Mouse (Mus musculus): Measurements from ENCODE around the gene Aldh2.
"Not testable (repeated sequence)": the region's sequence is repeated elsewhere in the genome, so short reads cannot be mapped to it uniquely, and the experiment has no call there.

The Aldh2 gene

GRCm38 (mm10) chr5:121593451-121594401 lies at the start of gene Aldh2:
TSS of gene Aldh2 (minus strand) at chr5:121593824.
- DNase-seq (ENCODE audit: low spot score), result peak; percentile 96

GRCm38 (mm10) chr5:121639601-121640000 lies 46.0 kb upstream of the Aldh2 start:
- no peak for DNase-seq (ENCODE audit: low spot score)

GRCm38 (mm10) chr5:121637296-121637695 lies 43.7 kb upstream of the Aldh2 start:
- DNase-seq (ENCODE audit: low spot score), result no peak

GRCm38 (mm10) chr5:121634668-121635067 lies 41.0 kb upstream of the Aldh2 start:
- DNase-seq (ENCODE audit: low spot score), result no peak

GRCm38 (mm10) chr5:121632804-121633203 lies 39.2 kb upstream of the Aldh2 start:
- no peak for DNase-seq (ENCODE audit: low spot score)

GRCm38 (mm10) chr5:121631106-121631647 lies 37.6 kb upstream of the Aldh2 start:
- DNase-seq (ENCODE audit: low spot score), result not testable (repeated sequence)

GRCm38 (mm10) chr5:121627871-121628270 lies 34.2 kb upstream of the Aldh2 start:
- peak; percentile 85 for DNase-seq (ENCODE audit: low spot score)

- no peak for DNase-seq (ENCODE audit: low spot score)
Measured at GRCm38 (mm10) chr5:121623241-121623640, 29.6 kb upstream of the Aldh2 start.

GRCm38 (mm10) chr5:121621102-121621501 lies 27.5 kb upstream of the Aldh2 start:
- no peak for DNase-seq (ENCODE audit: low spot score)

GRCm38 (mm10) chr5:121618592-121619513 lies 25.2 kb upstream of the Aldh2 start, which contains the start of gene Acad12:
TSS of gene Acad12 (minus strand) at chr5:121618938.
- DNase-seq (ENCODE audit: low spot score), result peak; percentile 95

- not testable (repeated sequence) for DNase-seq (ENCODE audit: low spot score)
Measured at GRCm38 (mm10) chr5:121614921-121615320, 21.3 kb upstream of the Aldh2 start.

- no peak for DNase-seq (ENCODE audit: low spot score)
Measured at GRCm38 (mm10) chr5:121612036-121612435, 18.4 kb upstream of the Aldh2 start.

- peak; percentile 22 for DNase-seq (ENCODE audit: low spot score)
Measured at GRCm38 (mm10) chr5:121609556-121610135, 16.0 kb upstream of the Aldh2 start.

- peak; percentile 77 for DNase-seq (ENCODE audit: low spot score)
Measured at GRCm38 (mm10) chr5:121606151-121606550, 12.5 kb upstream of the Aldh2 start.

GRCm38 (mm10) chr5:121603815-121604214 lies 10.2 kb upstream of the Aldh2 start:
- not testable (repeated sequence) for DNase-seq (ENCODE audit: low spot score)

- DNase-seq (ENCODE audit: low spot score), result peak; percentile 95
Measured at GRCm38 (mm10) chr5:121601547-121602299, 8.1 kb upstream of the Aldh2 start.

GRCm38 (mm10) chr5:121598871-121599610 lies 5.4 kb upstream of the Aldh2 start:
- DNase-seq (ENCODE audit: low spot score), result no peak

GRCm38 (mm10) chr5:121597991-121598537 lies 4.4 kb upstream of the Aldh2 start:
- no peak for DNase-seq (ENCODE audit: low spot score)

GRCm38 (mm10) chr5:121597332-121597731 lies 3.7 kb upstream of the Aldh2 start:
- DNase-seq (ENCODE audit: low spot score), result no peak

GRCm38 (mm10) chr5:121596226-121596625 lies 2.6 kb upstream of the Aldh2 start:
- DNase-seq (ENCODE audit: low spot score), result no peak

Data from embryo, embryonic 10 days (tissue).